Mouse (Mus musculus): Measurements from ENCODE around the gene Xkr7.

Xkr7 gene

GRCm38 (mm10) chr2:153032973-153033372 lies 1.3 kb downstream of the Xkr7 start:
- DNase-seq (ENCODE audit: low spot score in 2 of 2), result no peak

- no peak for DNase-seq (ENCODE audit: low spot score in 2 of 2)
Observed at GRCm38 (mm10) chr2:153033545-153034230, 2.0 kb downstream of the Xkr7 start.

GRCm38 (mm10) chr2:153036690-153037089 lies 5.0 kb downstream of the Xkr7 start:
- no peak for DNase-seq (ENCODE audit: low spot score in 2 of 2)

GRCm38 (mm10) chr2:153043886-153044285 lies 12.2 kb downstream of the Xkr7 start:
- no peak for DNase-seq (ENCODE audit: low spot score in 2 of 2)

- peak; percentile 25 to 42 for DNase-seq (ENCODE audit: low spot score in 2 of 2)
Observed at GRCm38 (mm10) chr2:153045884-153046299, 14.2 kb downstream of the Xkr7 start.

- peak; percentile 47 to 57 for DNase-seq (ENCODE audit: low spot score in 2 of 2)
Observed at GRCm38 (mm10) chr2:153047828-153048465, 16.3 kb downstream of the Xkr7 start.

- peak in 1 of 2 experiments; percentile 34 for DNase-seq (ENCODE audit: low spot score in 2 of 2)
Observed at GRCm38 (mm10) chr2:153049288-153049996, 17.8 kb downstream of the Xkr7 start.

- DNase-seq (ENCODE audit: low spot score in 2 of 2), result no peak
Observed at GRCm38 (mm10) chr2:153049997-153050358, 18.3 kb downstream of the Xkr7 start.

- no peak for DNase-seq (ENCODE audit: low spot score in 2 of 2)
Observed at GRCm38 (mm10) chr2:153051095-153051494, 19.4 kb downstream of the Xkr7 start.

GRCm38 (mm10) chr2:153051537-153051936 lies 19.9 kb downstream of the Xkr7 start:
- no peak for DNase-seq (ENCODE audit: low spot score in 2 of 2)

- no peak for DNase-seq (ENCODE audit: low spot score in 2 of 2)
Observed at GRCm38 (mm10) chr2:153052700-153053351, 21.2 kb downstream of the Xkr7 start.

- DNase-seq (ENCODE audit: low spot score in 2 of 2), result no peak
Observed at GRCm38 (mm10) chr2:153053896-153054295, 22.2 kb downstream of the Xkr7 start.

- DNase-seq (ENCODE audit: low spot score in 2 of 2), result no peak
Observed at GRCm38 (mm10) chr2:153055270-153055920, 23.7 kb downstream of the Xkr7 start.

GRCm38 (mm10) chr2:153058365-153058764 lies 26.7 kb downstream of the Xkr7 start:
- DNase-seq (ENCODE audit: low spot score in 2 of 2), result no peak

GRCm38 (mm10) chr2:153060216-153060615 lies 28.6 kb downstream of the Xkr7 start:
- DNase-seq (ENCODE audit: low spot score in 2 of 2), result no peak

GRCm38 (mm10) chr2:153063394-153063793 lies 31.7 kb downstream of the Xkr7 start:
- no peak for DNase-seq (ENCODE audit: low spot score in 2 of 2)

GRCm38 (mm10) chr2:153064190-153064970 lies 32.7 kb downstream of the Xkr7 start:
- no peak for DNase-seq (ENCODE audit: low spot score in 2 of 2)

- DNase-seq (ENCODE audit: low spot score in 2 of 2), result no peak
Observed at GRCm38 (mm10) chr2:153065747-153066508, 34.3 kb downstream of the Xkr7 start, which contains the start of gene Ccm2l. Gene Ccm2l (plus strand): TSS chr2:153065955.

GRCm38 (mm10) chr2:153066991-153067390 lies 35.3 kb downstream of the Xkr7 start:
- DNase-seq (ENCODE audit: low spot score in 2 of 2), result no peak
